Mouse (Mus musculus): ENCODE measurements around the gene Galntl5.

- no peak for TF ChIP-seq EP300 (IDR thresholded peaks at IDR 0.05)
- TF ChIP-seq CTCF (IDR thresholded peaks at IDR 0.05) = no peak
Observed at GRCm38 (mm10) chr5:25153491-25153890, 27.8 kb upstream of the Galntl5 start.
